Mouse (Mus musculus): ENCODE measurements around the gene Ffar3.

- TF ChIP-seq CTCF (IDR thresholded peaks at IDR 0.05; ENCODE audit: low read depth, low read length) (no peak), GATA1 (IDR thresholded peaks at IDR 0.05; ENCODE audit: borderline replicate concordance, low read length) (no peak), POLR2AphosphoS5 (IDR thresholded peaks at IDR 0.05; ENCODE audit: insufficient replicate concordance, low read depth, low read length) (no peak)
Observed at GRCm38 (mm10) chr7:30842092-30842491, 13.9 kb downstream of the Ffar3 start.

Data from G1E (cell line).